Mouse (Mus musculus): ENCODE measurements around the gene Ppm1n. TPM values are rescaled to one million over a fixed set of nuclear protein-coding genes. Genes with fewer than 3 reads are reported as not detected.

Ppm1n gene
- polyA plus RNA-seq, 1 experiment from 2014 or later: not detected

- WGBS: 2% methylated on average over 47 of the region's 48 CpGs
- H3K9ac ChIP-seq (ENCODE audit: low read depth, low read length): peak overlapping the region; percentile 12; the same call in 1 of the 2 replicates
- H3K4me2 ChIP-seq (replicated peaks; ENCODE audit: low read depth, low read length): peak overlapping the region; percentile 51
- peaks cover 4% of the 10 kb centered on the region; the same call in 1 of the 2 replicates for H3K4me1 ChIP-seq (ENCODE audit: control insufficient read depth, insufficient read depth, low read length)
- H3K27me3 ChIP-seq (ENCODE audit: control insufficient read depth, insufficient read depth, low read length): peaks cover 59% of the 10 kb centered on the region
- peak overlapping the region; percentile 40 for H3K4me3 ChIP-seq (ENCODE audit: low read length)
- H3K27ac ChIP-seq (ENCODE audit: low read depth, low read length): no peak overlapping the region
- H3K36me3 ChIP-seq (ENCODE audit: control insufficient read depth, insufficient read depth, low read length): no peaks in the 10 kb centered on the region
- ATAC-seq (ENCODE audit: low FRiP score, low TSS enrichment): no peak
- H3K9me3 ChIP-seq (ENCODE audit: control insufficient read depth, low read length): no peaks in the 10 kb centered on the region
Observed at GRCm38 (mm10) chr7:19304501-19305412, 24.9 kb upstream of the Ppm1n start.

GRCm38 (mm10) chr7:19303770-19304169, 23.9 kb upstream of the Ppm1n start:
- no peak for ATAC-seq (ENCODE audit: low FRiP score, low TSS enrichment)
- Histone ChIP-seq H3K4me1 (ENCODE audit: control insufficient read depth, insufficient read depth, low read length) (peaks cover 4% of the 10 kb centered on the region; the same call in 1 of the 2 replicates), H3K4me3 (ENCODE audit: low read length) (peak overlapping the region; percentile 18), H3K27ac (ENCODE audit: low read depth, low read length) (no peak overlapping the region), H3K27me3 (ENCODE audit: control insufficient read depth, insufficient read depth, low read length) (peaks cover 59% of the 10 kb centered on the region), H3K9me3 (ENCODE audit: control insufficient read depth, low read length) (no peaks in the 10 kb centered on the region), H3K36me3 (ENCODE audit: control insufficient read depth, insufficient read depth, low read length) (no peaks in the 10 kb centered on the region), H3K9ac (ENCODE audit: low read depth, low read length) (no peak overlapping the region; the same call in 1 of the 2 replicates), H3K4me2 (replicated peaks; ENCODE audit: low read depth, low read length) (peak overlapping the region; percentile 31)
- 1% methylated on average over 16 of the region's 16 CpGs for WGBS

GRCm38 (mm10) chr7:19303046-19303305, 23.1 kb upstream of the Ppm1n start:
- no peaks in the 10 kb centered on the region for H3K36me3 ChIP-seq (ENCODE audit: control insufficient read depth, insufficient read depth, low read length)
- no peak for ATAC-seq (ENCODE audit: low FRiP score, low TSS enrichment)

GRCm38 (mm10) chr7:19302264-19303045, 22.6 kb upstream of the Ppm1n start:
- no peak overlapping the region for H3K27ac ChIP-seq (ENCODE audit: low read depth, low read length)
- H3K9me3 ChIP-seq (ENCODE audit: control insufficient read depth, low read length): no peaks in the 10 kb centered on the region
- H3K4me1 ChIP-seq (ENCODE audit: control insufficient read depth, insufficient read depth, low read length): no peaks in the 10 kb centered on the region; the same call in 1 of the 2 replicates
- H3K36me3 ChIP-seq (ENCODE audit: control insufficient read depth, insufficient read depth, low read length): no peaks in the 10 kb centered on the region
- H3K4me3 ChIP-seq (ENCODE audit: low read length): no peak overlapping the region
- H3K9ac ChIP-seq (ENCODE audit: low read depth, low read length): no peak overlapping the region
- ATAC-seq (ENCODE audit: low FRiP score, low TSS enrichment): no peak
- 49% methylated on average over 13 of the region's 13 CpGs for WGBS
- H3K4me2 ChIP-seq (replicated peaks; ENCODE audit: low read depth, low read length): peak overlapping the region; percentile 41; the same call in 1 of the 2 replicates
- peaks cover 59% of the 10 kb centered on the region for H3K27me3 ChIP-seq (ENCODE audit: control insufficient read depth, insufficient read depth, low read length)

More at GRCm38 (mm10) chr7:19303046-19303305, 23.1 kb upstream of the Ppm1n start:
- Histone ChIP-seq H3K27ac (ENCODE audit: low read depth, low read length) (no peak overlapping the region), H3K9me3 (ENCODE audit: control insufficient read depth, low read length) (no peaks in the 10 kb centered on the region), H3K4me3 (ENCODE audit: low read length) (no peak overlapping the region), H3K4me1 (ENCODE audit: control insufficient read depth, insufficient read depth, low read length) (peaks cover 4% of the 10 kb centered on the region; the same call in 1 of the 2 replicates), H3K9ac (ENCODE audit: low read depth, low read length) (no peak overlapping the region), H3K4me2 (replicated peaks; ENCODE audit: low read depth, low read length) (no peak overlapping the region), H3K27me3 (ENCODE audit: control insufficient read depth, insufficient read depth, low read length) (peaks cover 59% of the 10 kb centered on the region)
- 75% methylated on average over 12 of the region's 12 CpGs for WGBS

GRCm38 (mm10) chr7:19301461-19302263, 21.8 kb upstream of the Ppm1n start:
- Histone ChIP-seq H3K4me1 (ENCODE audit: control insufficient read depth, insufficient read depth, low read length) (no peaks in the 10 kb centered on the region; the same call in 1 of the 2 replicates), H3K9ac (ENCODE audit: low read depth, low read length) (no peak overlapping the region; the same call in 1 of the 2 replicates), H3K4me3 (ENCODE audit: low read length) (peak overlapping the region; percentile 43), H3K9me3 (ENCODE audit: control insufficient read depth, low read length) (no peaks in the 10 kb centered on the region), H3K4me2 (replicated peaks; ENCODE audit: low read depth, low read length) (peak overlapping the region; percentile 41), H3K36me3 (ENCODE audit: control insufficient read depth, insufficient read depth, low read length) (no peaks in the 10 kb centered on the region), H3K27ac (ENCODE audit: low read depth, low read length) (no peak overlapping the region), H3K27me3 (ENCODE audit: control insufficient read depth, insufficient read depth, low read length) (peaks cover 53% of the 10 kb centered on the region)
- WGBS: 11% methylated on average over 16 of the region's 16 CpGs
- no peak for ATAC-seq (ENCODE audit: low FRiP score, low TSS enrichment)

GRCm38 (mm10) chr7:19300501-19301421, 20.9 kb upstream of the Ppm1n start:
- Histone ChIP-seq H3K9me3 (ENCODE audit: control insufficient read depth, low read length) (no peaks in the 10 kb centered on the region), H3K4me3 (ENCODE audit: low read length) (peak overlapping the region; percentile 43), H3K36me3 (ENCODE audit: control insufficient read depth, insufficient read depth, low read length) (no peaks in the 10 kb centered on the region), H3K9ac (ENCODE audit: low read depth, low read length) (peak overlapping the region; percentile 28), H3K4me2 (replicated peaks; ENCODE audit: low read depth, low read length) (peak overlapping the region; percentile 41), H3K27me3 (ENCODE audit: control insufficient read depth, insufficient read depth, low read length) (peaks cover 44% of the 10 kb centered on the region), H3K4me1 (ENCODE audit: control insufficient read depth, insufficient read depth, low read length) (no peaks in the 10 kb centered on the region; the same call in 1 of the 2 replicates), H3K27ac (ENCODE audit: low read depth, low read length) (no peak overlapping the region)
- ATAC-seq (ENCODE audit: low FRiP score, low TSS enrichment): peak; percentile 83
- under 1% methylated on average over 29 of the region's 29 CpGs for WGBS

GRCm38 (mm10) chr7:19299194-19299593, 19.3 kb upstream of the Ppm1n start:
- 22% methylated on average over 3 of the region's 3 CpGs for WGBS
- Histone ChIP-seq H3K4me2 (replicated peaks; ENCODE audit: low read depth, low read length) (no peak overlapping the region), H3K27me3 (ENCODE audit: control insufficient read depth, insufficient read depth, low read length) (peaks cover 28% of the 10 kb centered on the region), H3K27ac (ENCODE audit: low read depth, low read length) (no peak overlapping the region), H3K36me3 (ENCODE audit: control insufficient read depth, insufficient read depth, low read length) (no peaks in the 10 kb centered on the region), H3K4me3 (ENCODE audit: low read length) (no peak overlapping the region), H3K9ac (ENCODE audit: low read depth, low read length) (no peak overlapping the region), H3K4me1 (ENCODE audit: control insufficient read depth, insufficient read depth, low read length) (no peaks in the 10 kb centered on the region), H3K9me3 (ENCODE audit: control insufficient read depth, low read length) (no peaks in the 10 kb centered on the region)
- ATAC-seq (ENCODE audit: low FRiP score, low TSS enrichment): no peak

- H3K27me3 ChIP-seq (ENCODE audit: control insufficient read depth, insufficient read depth, low read length): peaks cover 15% of the 10 kb centered on the region
- 87% methylated on average over 5 of the region's 5 CpGs for WGBS
- no peak for ATAC-seq (ENCODE audit: low FRiP score, low TSS enrichment)
- H3K9me3 ChIP-seq (ENCODE audit: control insufficient read depth, low read length): no peaks in the 10 kb centered on the region
- H3K36me3 ChIP-seq (ENCODE audit: control insufficient read depth, insufficient read depth, low read length): no peaks in the 10 kb centered on the region
- H3K9ac ChIP-seq (ENCODE audit: low read depth, low read length): no peak overlapping the region
- H3K27ac ChIP-seq (ENCODE audit: low read depth, low read length): no peak overlapping the region
- H3K4me3 ChIP-seq (ENCODE audit: low read length): no peak overlapping the region
- H3K4me2 ChIP-seq (replicated peaks; ENCODE audit: low read depth, low read length): no peak overlapping the region
- no peaks in the 10 kb centered on the region for H3K4me1 ChIP-seq (ENCODE audit: control insufficient read depth, insufficient read depth, low read length)
Observed at GRCm38 (mm10) chr7:19297794-19298193, 17.9 kb upstream of the Ppm1n start.

Measured in kidney, embryonic 14.5 days (tissue).